Mouse (Mus musculus) brown adipose tissue, adult 24 weeks (tissue): ENCODE results near the gene Uba6. TPM values are rescaled to one million over a fixed set of nuclear protein-coding genes. Genes with fewer than 3 reads are reported as not detected.

Experiments used
- H3K27ac ChIP-seq: fragments of 200-500 bp; replicated peaks from 2 replicates; pipeline ENCODE4 v1.5.1; 2012; ENCODE audit warnings: low read depth, mild to moderate bottlenecking, low read length
- H3K4me1 ChIP-seq: fragments of 200-500 bp; 2 replicates; pipeline ENCODE4 v1.6.1; 2012; ENCODE audit warnings: low read length, mixed read lengths; ENCODE audit not compliant: control insufficient read depth, insufficient read depth, insufficient read length
- H3K4me3 ChIP-seq: fragments of 200-500 bp; 2 replicates; pipeline ENCODE4 v1.5.1; 2012; ENCODE audit warnings: low read depth, mild to moderate bottlenecking, low read length, moderate library complexity; ENCODE audit not compliant: insufficient read depth
- polyA plus RNA-seq: library from polyadenylated mRNA; stranded (reverse); fragments of >200 nt; gene quantifications from 2 replicates; pipeline ENCODE4 v1.2.4, GENCODE M21; 2012; ENCODE audit not compliant: missing spikeins, insufficient read depth, insufficient read length

The Uba6 gene
- polyA plus RNA-seq, 1 experiment, result 7.1 TPM

- 0 out of 2 replicates have a peak overlapping the region, but pooled peaks have one; percentile 15 for H3K27ac ChIP-seq
Observed at GRCm38 (mm10) chr5:86100621-86101020, 72.0 kb downstream of the Uba6 start.

GRCm38 (mm10) chr5:86098988-86099387, 73.6 kb downstream of the Uba6 start:
- no peak overlapping the region for H3K27ac ChIP-seq
- no peaks in the 10 kb centered on the region for H3K4me1 ChIP-seq
- no peak overlapping the region for H3K4me3 ChIP-seq

More at GRCm38 (mm10) chr5:86100621-86101020, 72.0 kb downstream of the Uba6 start:
- Histone ChIP-seq H3K4me1 (no peaks in the 10 kb centered on the region), H3K4me3 (no peak overlapping the region)

GRCm38 (mm10) chr5:86094754-86095153, 77.8 kb downstream of the Uba6 start:
- Histone ChIP-seq H3K4me3 (no peak overlapping the region), H3K4me1 (no peaks in the 10 kb centered on the region), H3K27ac (no peak overlapping the region)

GRCm38 (mm10) chr5:86086751-86087150, 85.9 kb downstream of the Uba6 start:
- H3K27ac ChIP-seq, result no peak overlapping the region
- no peak overlapping the region for H3K4me3 ChIP-seq
- no peaks in the 10 kb centered on the region for H3K4me1 ChIP-seq

- Histone ChIP-seq H3K4me1 (no peaks in the 10 kb centered on the region), H3K4me3 (no peak overlapping the region), H3K27ac (peak overlapping the region; percentile 21; the same call in 1 of the 2 replicates)
Observed at GRCm38 (mm10) chr5:86084979-86085378, 87.6 kb downstream of the Uba6 start.

GRCm38 (mm10) chr5:86083987-86084386, 88.6 kb downstream of the Uba6 start:
- Histone ChIP-seq H3K4me1 (no peaks in the 10 kb centered on the region), H3K27ac (no peak overlapping the region), H3K4me3 (no peak overlapping the region)

GRCm38 (mm10) chr5:86078720-86079334, 93.8 kb downstream of the Uba6 start:
- Histone ChIP-seq H3K27ac (no peak overlapping the region), H3K4me1 (no peaks in the 10 kb centered on the region), H3K4me3 (no peak overlapping the region)

GRCm38 (mm10) chr5:86072756-86073386, 99.7 kb downstream of the Uba6 start:
- no peak overlapping the region for H3K27ac ChIP-seq
- no peak overlapping the region for H3K4me3 ChIP-seq

GRCm38 (mm10) chr5:86071538-86071937, 101.1 kb downstream of the Uba6 start, which contains the start of gene Stap1:
Gene Stap1 (plus strand): TSS chr5:86071746.
- Histone ChIP-seq H3K4me1 (no peaks in the 10 kb centered on the region), H3K4me3 (peak within 1 kb of the TSS; percentile 44), H3K27ac (peak within 1 kb of the TSS; percentile 26; the same call in 1 of the 2 replicates)

More at GRCm38 (mm10) chr5:86072756-86073386, 99.7 kb downstream of the Uba6 start:
- H3K4me1 ChIP-seq, result no peaks in the 10 kb centered on the region

GRCm38 (mm10) chr5:86069121-86069520, 103.5 kb downstream of the Uba6 start:
- no peak overlapping the region for H3K4me3 ChIP-seq
- no peaks in the 10 kb centered on the region for H3K4me1 ChIP-seq
- no peak overlapping the region for H3K27ac ChIP-seq

- Histone ChIP-seq H3K4me1 (no peaks in the 10 kb centered on the region), H3K27ac (no peak overlapping the region), H3K4me3 (no peak overlapping the region)
Observed at GRCm38 (mm10) chr5:86068451-86068850, 104.2 kb downstream of the Uba6 start.

- no peak overlapping the region for H3K27ac ChIP-seq
- peak overlapping the region; percentile 51 for H3K4me3 ChIP-seq
- H3K4me1 ChIP-seq, result no peaks in the 10 kb centered on the region
Observed at GRCm38 (mm10) chr5:86066551-86066929, 106.1 kb downstream of the Uba6 start.

GRCm38 (mm10) chr5:86065876-86066550, 106.6 kb downstream of the Uba6 start:
- H3K27ac ChIP-seq, result no peak overlapping the region
- peak overlapping the region; percentile 49 for H3K4me3 ChIP-seq
- H3K4me1 ChIP-seq, result no peaks in the 10 kb centered on the region

- H3K27ac ChIP-seq, result peak within 1 kb of the TSS; percentile 62
- peak within 1 kb of the TSS; percentile 95 for H3K4me3 ChIP-seq
- H3K4me1 ChIP-seq, result no peaks in the 10 kb centered on the region
Observed at GRCm38 (mm10) chr5:86065101-86065875, 107.3 kb downstream of the Uba6 start, which contains the start of gene Cenpc1. Gene Cenpc1 (minus strand): TSS chr5:86065583.

- H3K27ac ChIP-seq, result no peak overlapping the region
- no peaks in the 10 kb centered on the region for H3K4me1 ChIP-seq
- H3K4me3 ChIP-seq, result no peak overlapping the region
Observed at GRCm38 (mm10) chr5:86063501-86063900, 109.1 kb downstream of the Uba6 start.
